Mouse (Mus musculus): ENCODE measurements at regions not wholly inside any gene's neighbourhood (a gene's known extent, or its start where the extent isn't known, plus 50 kb on each side); places are given as distances from the start of the nearest gene placed in this dataset.

- Histone ChIP-seq H3K4me1 (no peaks in the 10 kb centered on the region), H3K27ac (replicated peaks) (no peak overlapping the region), H3K4me2 (replicated peaks) (no peak overlapping the region), H3K9ac (replicated peaks) (no peak overlapping the region), H3K27me3 (no peaks in the 10 kb centered on the region), H3K36me3 (no peaks in the 10 kb centered on the region), H3K4me3 (no peak overlapping the region), H3K9me3 (no peaks in the 10 kb centered on the region)
- 92% methylated on average over 7 of the region's 7 CpGs for WGBS
- no peak for ATAC-seq (replicated peaks)
These were observed 527.6 kb upstream of the Pou3f3 start for GRCm38 (mm10) chr1:42167790-42168572.

GRCm38 (mm10) chr1:42169505-42169904 is 526.1 kb upstream of the Pou3f3 start:
- no peaks in the 10 kb centered on the region for H3K4me1 ChIP-seq
- WGBS = 84% methylated on average over 3 of the region's 3 CpGs
- no peaks in the 10 kb centered on the region for H3K27me3 ChIP-seq
- no peak overlapping the region for H3K4me3 ChIP-seq
- H3K9ac ChIP-seq (replicated peaks) = no peak overlapping the region
- no peaks in the 10 kb centered on the region for H3K9me3 ChIP-seq
- H3K36me3 ChIP-seq = no peaks in the 10 kb centered on the region
- no peak for ATAC-seq (replicated peaks)
- no peak overlapping the region for H3K27ac ChIP-seq (replicated peaks)
- no peak overlapping the region for H3K4me2 ChIP-seq (replicated peaks)

DNA sequence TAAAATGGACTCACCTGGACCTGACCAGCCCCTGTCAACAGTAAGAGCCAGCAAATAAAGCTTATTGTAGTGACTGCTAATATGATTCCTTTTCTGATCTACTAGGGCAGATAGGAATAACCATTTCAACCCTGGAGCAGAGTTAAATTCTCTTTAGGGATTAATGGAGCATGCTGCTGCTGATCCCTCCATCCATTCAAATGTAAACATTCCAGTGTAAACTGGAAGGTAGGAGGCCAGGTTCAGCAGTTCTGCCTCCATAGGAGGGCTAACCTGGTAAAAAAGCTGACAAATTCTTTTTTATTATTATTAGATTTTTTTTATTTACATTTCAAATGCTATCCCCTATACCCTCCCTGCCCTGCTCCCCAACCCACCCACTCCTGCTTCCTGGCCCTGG is 509.3 kb upstream of the Pou3f3 start:
- Histone ChIP-seq H3K9ac (replicated peaks) (no peak overlapping the region), H3K27me3 (no peaks in the 10 kb centered on the region), H3K4me3 (no peak overlapping the region), H3K9me3 (no peaks in the 10 kb centered on the region), H3K27ac (replicated peaks) (no peak overlapping the region), H3K4me2 (replicated peaks) (no peak overlapping the region), H3K4me1 (no peaks in the 10 kb centered on the region), H3K36me3 (no peaks in the 10 kb centered on the region)
- ATAC-seq (replicated peaks) = no peak

- ATAC-seq (replicated peaks) = no peak
- Histone ChIP-seq H3K4me1 (peaks cover 34% of the 10 kb centered on the region), H3K27me3 (no peaks in the 10 kb centered on the region), H3K4me2 (replicated peaks) (no peak overlapping the region), H3K27ac (replicated peaks) (no peak overlapping the region), H3K4me3 (no peak overlapping the region), H3K9me3 (no peaks in the 10 kb centered on the region), H3K36me3 (no peaks in the 10 kb centered on the region), H3K9ac (replicated peaks) (no peak overlapping the region)
- 93% methylated on average over 1 of the region's 1 CpGs for WGBS
These were observed 467.5 kb upstream of the Pou3f3 start for GRCm38 (mm10) chr1:42228098-42228497.

GRCm38 (mm10) chr1:42229711-42230110 is 465.9 kb upstream of the Pou3f3 start:
- H3K9me3 ChIP-seq = no peaks in the 10 kb centered on the region
- H3K36me3 ChIP-seq = no peaks in the 10 kb centered on the region
- H3K27ac ChIP-seq (replicated peaks) = peak overlapping the region; percentile 95
- H3K9ac ChIP-seq (replicated peaks) = peak overlapping the region; percentile 40
- H3K4me2 ChIP-seq (replicated peaks) = peak overlapping the region; percentile 43
- no peaks in the 10 kb centered on the region for H3K27me3 ChIP-seq
- WGBS = 31% methylated on average over 12 of the region's 12 CpGs
- peaks cover 41% of the 10 kb centered on the region for H3K4me1 ChIP-seq
- H3K4me3 ChIP-seq = peak overlapping the region; percentile 24
- peak; percentile 83 for ATAC-seq (replicated peaks)

GRCm38 (mm10) chr1:42230469-42231040 is 465.0 kb upstream of the Pou3f3 start:
- peak overlapping the region; percentile 40; the same call in 1 of the 2 replicates for H3K9ac ChIP-seq (replicated peaks)
- H3K36me3 ChIP-seq = no peaks in the 10 kb centered on the region
- WGBS = 59% methylated on average over 21 of the region's 21 CpGs
- peak overlapping the region; percentile 95 for H3K27ac ChIP-seq (replicated peaks)
- peak overlapping the region; percentile 24 for H3K4me3 ChIP-seq
- H3K9me3 ChIP-seq = no peaks in the 10 kb centered on the region
- H3K27me3 ChIP-seq = no peaks in the 10 kb centered on the region
- H3K4me1 ChIP-seq = peaks cover 41% of the 10 kb centered on the region
- peak; percentile 82 for ATAC-seq (replicated peaks)
- H3K4me2 ChIP-seq (replicated peaks) = peak overlapping the region; percentile 43

DNA sequence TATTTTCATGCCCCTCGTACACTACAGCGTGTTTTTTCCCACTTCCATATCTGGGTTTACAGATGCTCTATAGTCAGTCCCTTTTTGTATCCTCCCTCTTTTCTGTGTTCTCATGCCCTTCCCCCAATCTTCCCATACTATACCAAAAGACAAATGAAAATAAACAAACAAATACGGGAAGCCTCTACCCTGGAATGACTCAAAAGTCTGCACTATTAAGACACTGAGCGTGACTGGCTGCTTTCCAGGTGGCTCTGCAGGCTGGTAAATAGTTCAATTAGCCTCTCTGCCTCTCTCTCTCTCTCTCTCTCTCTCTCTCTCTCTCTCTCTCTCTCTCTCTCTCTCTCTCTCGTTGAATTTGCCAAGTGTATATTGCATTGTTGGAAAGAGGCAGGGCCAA is 464.5 kb upstream of the Pou3f3 start:
- H3K36me3 ChIP-seq = no peaks in the 10 kb centered on the region
- 33% methylated on average over 5 of the region's 5 CpGs for WGBS
- no peaks in the 10 kb centered on the region for H3K9me3 ChIP-seq
- no peak overlapping the region for H3K9ac ChIP-seq (replicated peaks)
- H3K4me3 ChIP-seq = peak overlapping the region; percentile 24; the same call in 1 of the 2 replicates
- peak overlapping the region; percentile 95 for H3K27ac ChIP-seq (replicated peaks)
- peaks cover 41% of the 10 kb centered on the region for H3K4me1 ChIP-seq
- H3K27me3 ChIP-seq = no peaks in the 10 kb centered on the region
- peak; percentile 20 for ATAC-seq (replicated peaks)
- peak overlapping the region; percentile 43 for H3K4me2 ChIP-seq (replicated peaks)

DNA sequence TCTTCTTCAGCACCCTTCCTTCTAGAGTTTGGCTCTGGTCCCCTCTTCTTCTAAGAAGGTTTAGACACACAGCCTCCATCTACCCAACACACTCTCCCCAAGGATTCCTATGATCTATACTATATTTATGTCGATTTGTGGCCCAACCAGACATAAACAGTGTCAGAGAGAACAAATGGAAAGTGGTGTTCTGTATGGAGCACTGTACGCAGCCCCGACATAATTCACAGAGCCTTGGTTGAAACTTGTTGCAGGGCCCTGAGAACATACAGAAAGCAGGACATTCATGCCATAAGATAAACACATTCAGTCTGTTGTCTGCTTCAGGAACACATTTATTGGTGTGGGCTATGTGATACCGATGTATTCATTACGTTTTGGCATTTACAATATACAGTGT is 463.7 kb upstream of the Pou3f3 start:
- ATAC-seq (replicated peaks) = no peak
- H3K4me1 ChIP-seq = peaks cover 41% of the 10 kb centered on the region
- WGBS = 54% methylated on average over 5 of the region's 5 CpGs
- no peaks in the 10 kb centered on the region for H3K27me3 ChIP-seq
- H3K4me2 ChIP-seq (replicated peaks) = peak overlapping the region; percentile 43; the same call in 1 of the 2 replicates
- H3K9ac ChIP-seq (replicated peaks) = no peak overlapping the region
- H3K36me3 ChIP-seq = no peaks in the 10 kb centered on the region
- peak overlapping the region; percentile 95 for H3K27ac ChIP-seq (replicated peaks)
- H3K4me3 ChIP-seq = no peak overlapping the region
- H3K9me3 ChIP-seq = no peaks in the 10 kb centered on the region

DNA sequence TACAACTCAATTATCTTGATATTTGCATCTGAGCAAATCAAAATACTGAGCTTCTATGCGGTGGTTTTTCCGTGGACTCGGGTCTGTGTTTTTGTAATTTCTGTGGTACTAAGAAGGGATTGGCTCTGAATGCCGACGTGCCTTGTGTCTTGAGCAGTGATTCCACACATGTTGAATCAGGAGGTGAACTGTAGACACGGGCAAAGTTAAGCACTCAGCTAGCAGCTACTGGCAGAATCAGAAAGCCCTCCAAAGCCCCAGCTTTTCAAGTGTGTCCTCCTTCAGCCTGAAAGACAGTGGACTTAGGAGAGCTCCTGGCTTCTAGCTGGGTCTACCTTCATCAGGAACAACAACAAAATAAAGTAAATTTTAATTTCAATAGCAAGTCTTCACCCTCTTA is 462.9 kb upstream of the Pou3f3 start:
- Histone ChIP-seq H3K9me3 (no peaks in the 10 kb centered on the region), H3K4me1 (peaks cover 41% of the 10 kb centered on the region), H3K4me2 (replicated peaks) (no peak overlapping the region), H3K27me3 (no peaks in the 10 kb centered on the region), H3K36me3 (no peaks in the 10 kb centered on the region), H3K4me3 (no peak overlapping the region), H3K27ac (replicated peaks) (peak overlapping the region; percentile 79), H3K9ac (replicated peaks) (no peak overlapping the region)
- ATAC-seq (replicated peaks) = no peak
- 38% methylated on average over 6 of the region's 6 CpGs for WGBS

GRCm38 (mm10) chr1:42233289-42233688 is 462.3 kb upstream of the Pou3f3 start:
- 2% methylated on average over 10 of the region's 10 CpGs for WGBS
- Histone ChIP-seq H3K27ac (replicated peaks) (peak overlapping the region; percentile 79), H3K36me3 (no peaks in the 10 kb centered on the region), H3K4me1 (peaks cover 41% of the 10 kb centered on the region), H3K4me3 (no peak overlapping the region), H3K9me3 (no peaks in the 10 kb centered on the region), H3K9ac (replicated peaks) (0 out of 2 replicates have a peak overlapping the region, but pooled peaks have one; percentile 9), H3K27me3 (no peaks in the 10 kb centered on the region), H3K4me2 (replicated peaks) (no peak overlapping the region)
- 0 out of 2 replicates have a peak, but pooled peaks have one; percentile 14 for ATAC-seq (replicated peaks)

GRCm38 (mm10) chr1:42236466-42237010 is 459.0 kb upstream of the Pou3f3 start:
- no peaks in the 10 kb centered on the region for H3K27me3 ChIP-seq
- no peaks in the 10 kb centered on the region for H3K36me3 ChIP-seq
- no peak overlapping the region for H3K4me2 ChIP-seq (replicated peaks)
- no peak overlapping the region for H3K4me3 ChIP-seq
- whole genome bisulfite sequencing = 90% methylated on average over 2 of the region's 2 CpGs
- H3K9me3 ChIP-seq = no peaks in the 10 kb centered on the region
- no peak overlapping the region for H3K27ac ChIP-seq (replicated peaks)
- H3K4me1 ChIP-seq = peaks cover 25% of the 10 kb centered on the region
- no peak for ATAC-seq (replicated peaks)
- H3K9ac ChIP-seq (replicated peaks) = no peak overlapping the region

DNA sequence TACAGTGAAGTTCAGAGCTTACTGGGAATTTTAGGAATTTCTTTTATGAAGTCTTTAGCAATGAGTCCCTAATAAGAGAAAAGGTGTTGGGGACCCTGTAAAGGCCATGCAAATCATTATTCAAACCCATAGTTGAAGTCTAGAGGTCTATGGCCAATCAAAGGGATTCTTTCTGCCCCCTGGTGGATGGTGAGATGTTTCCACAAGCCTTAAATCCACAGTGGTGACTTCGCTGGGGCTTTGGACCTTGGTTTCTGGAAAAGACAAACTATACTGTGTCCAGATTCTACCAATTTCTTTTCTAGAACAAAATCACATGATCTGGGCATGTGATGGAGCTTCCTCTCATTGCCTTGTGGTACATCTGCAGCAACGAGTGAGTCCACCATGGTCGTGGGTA is 457.2 kb upstream of the Pou3f3 start:
- no peak overlapping the region for H3K27ac ChIP-seq (replicated peaks)
- ATAC-seq (replicated peaks) = no peak
- 93% methylated on average over 3 of the region's 3 CpGs for WGBS
- no peak overlapping the region for H3K9ac ChIP-seq (replicated peaks)
- H3K4me1 ChIP-seq = peaks cover 28% of the 10 kb centered on the region
- no peaks in the 10 kb centered on the region for H3K9me3 ChIP-seq
- no peaks in the 10 kb centered on the region for H3K36me3 ChIP-seq
- no peaks in the 10 kb centered on the region for H3K27me3 ChIP-seq
- no peak overlapping the region for H3K4me2 ChIP-seq (replicated peaks)
- H3K4me3 ChIP-seq = no peak overlapping the region
